Mouse (Mus musculus): ENCODE measurements at regions not wholly inside any gene's neighbourhood (a gene's known extent, or its start where the extent isn't known, plus 50 kb on each side); places are given as distances from the start of the nearest gene placed in this dataset.
A peak's percentile ranks its signal among the peaks of the same experiment; 100 is the strongest.

GRCm38 (mm10) chr14:120669665-120670064 is 191.4 kb downstream of the Rap2a start:
- DNase-seq, result no peak

- no peak for DNase-seq
Measured at GRCm38 (mm10) chr14:120675752-120676151, 197.5 kb downstream of the Rap2a start.

DNA sequence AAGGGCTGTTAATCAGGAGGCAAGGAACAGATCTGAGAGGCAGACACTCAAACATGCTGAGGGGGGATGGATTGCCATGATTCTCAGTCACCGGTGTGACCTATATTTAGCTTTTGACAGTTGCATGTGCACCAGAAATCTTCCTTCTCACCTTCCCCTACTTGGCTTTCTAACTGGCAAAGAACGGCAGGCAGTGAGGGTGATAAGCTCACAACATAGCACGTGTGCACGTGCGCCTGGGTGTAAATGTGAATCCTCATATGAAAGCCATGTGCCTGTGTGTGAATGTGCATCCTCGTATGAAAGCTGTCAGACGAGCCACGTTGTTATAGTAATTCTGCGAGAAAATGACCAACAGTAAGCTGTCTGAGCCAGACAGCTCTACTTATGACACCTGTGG is 200.3 kb downstream of the Rap2a start:
- no peak for DNase-seq

GRCm38 (mm10) chr14:120679072-120679471 is 200.8 kb downstream of the Rap2a start:
- no peak for DNase-seq

DNA sequence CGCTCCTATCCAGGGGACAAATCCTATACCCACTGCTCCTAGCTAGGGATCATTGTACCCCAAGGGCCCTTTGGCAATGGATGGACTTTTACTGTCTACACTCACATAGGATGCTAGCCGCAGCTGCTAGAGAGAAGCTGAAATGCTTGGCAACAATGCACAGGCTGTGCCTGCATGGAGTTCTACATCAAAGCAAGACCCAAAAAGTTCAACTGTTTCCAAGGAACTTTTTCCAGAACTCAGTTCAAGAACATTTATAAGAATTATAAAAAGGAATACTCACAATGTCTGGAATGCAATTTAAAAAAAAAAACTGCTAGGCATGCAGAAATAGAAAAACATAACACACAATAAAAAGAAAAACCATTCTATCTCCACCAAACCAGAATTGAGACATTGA is 202.0 kb downstream of the Rap2a start:
- no peak for DNase-seq

DNA sequence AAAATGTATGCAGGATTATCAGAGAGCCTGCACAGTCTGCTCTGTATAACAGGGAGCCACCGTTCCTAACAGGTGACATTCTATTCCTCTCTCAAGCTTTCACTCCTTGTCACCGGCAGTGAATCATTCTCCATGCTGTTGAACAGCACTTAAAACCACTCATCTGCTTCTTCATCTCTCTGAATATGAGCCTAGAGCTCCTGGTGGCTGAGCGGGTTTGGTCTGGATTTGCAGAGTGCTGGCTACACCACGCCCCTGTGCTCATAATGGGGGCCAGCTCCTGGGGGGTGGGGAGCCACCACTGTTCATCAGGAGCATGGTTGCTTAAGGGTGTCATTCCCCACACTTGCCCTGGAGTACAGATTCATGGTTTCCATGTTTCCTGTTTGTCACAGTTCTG is 207.0 kb downstream of the Rap2a start:
- no peak for DNase-seq

DNA sequence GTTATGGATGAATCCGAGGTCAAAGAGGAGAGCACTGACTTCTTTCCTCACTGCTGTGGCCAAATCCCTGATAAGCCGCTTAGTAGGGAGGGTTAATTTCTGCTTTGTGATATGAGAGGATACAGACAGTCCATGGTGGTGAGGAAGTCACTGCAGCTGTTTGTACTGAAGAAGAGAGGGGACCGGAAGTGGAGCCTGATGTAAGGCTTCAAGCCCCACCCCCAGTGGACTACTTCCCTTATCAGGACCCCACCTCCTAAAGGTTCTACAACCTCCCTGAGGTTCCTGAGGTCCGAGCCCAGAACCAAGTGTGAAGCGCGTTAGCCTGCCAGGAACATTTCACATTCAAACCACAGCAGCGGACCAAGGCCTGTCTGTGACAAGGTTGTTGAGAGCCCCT is 207.6 kb downstream of the Rap2a start:
- DNase-seq, result no peak

DNA sequence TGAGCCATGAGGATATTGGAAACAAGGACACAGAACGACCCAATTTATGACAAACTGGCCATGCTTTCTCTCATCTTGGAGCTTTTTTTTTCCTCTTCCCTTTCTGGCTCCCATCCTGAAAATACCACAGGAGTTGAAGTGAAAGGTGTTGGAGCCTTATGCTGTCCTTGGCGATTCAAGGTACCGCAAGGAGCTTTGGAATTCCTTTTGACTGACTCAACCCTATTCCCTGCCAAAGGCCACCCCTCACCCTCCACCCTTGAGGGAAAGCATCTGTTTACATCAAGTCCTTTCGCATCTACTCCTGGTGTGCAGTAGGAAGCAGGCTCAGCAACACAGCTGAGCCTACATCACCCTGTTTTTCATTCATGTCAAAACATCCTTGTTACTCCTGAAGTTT is 208.5 kb downstream of the Rap2a start:
- DNase-seq, result no peak

DNA sequence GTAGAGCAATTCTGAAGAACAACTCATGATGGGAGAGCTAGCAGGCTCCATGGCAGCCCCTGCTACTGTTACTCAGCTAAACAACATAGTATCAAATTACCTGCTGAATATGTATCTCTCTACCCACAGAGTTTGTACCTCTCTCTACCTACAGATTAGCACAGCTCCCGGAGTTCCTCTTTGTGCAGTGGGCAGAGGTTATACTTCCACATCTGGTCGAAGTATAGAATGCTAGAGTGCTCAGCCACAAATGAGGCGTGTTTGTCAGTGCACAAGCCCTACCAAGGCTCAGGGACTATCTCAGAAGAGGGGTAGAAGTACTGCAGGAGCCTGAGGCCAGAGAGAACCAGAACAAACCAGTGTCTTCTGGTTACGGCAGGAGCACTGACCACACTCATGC is 211.6 kb upstream of the Ipo5 start:
- no peak for DNase-seq

DNA sequence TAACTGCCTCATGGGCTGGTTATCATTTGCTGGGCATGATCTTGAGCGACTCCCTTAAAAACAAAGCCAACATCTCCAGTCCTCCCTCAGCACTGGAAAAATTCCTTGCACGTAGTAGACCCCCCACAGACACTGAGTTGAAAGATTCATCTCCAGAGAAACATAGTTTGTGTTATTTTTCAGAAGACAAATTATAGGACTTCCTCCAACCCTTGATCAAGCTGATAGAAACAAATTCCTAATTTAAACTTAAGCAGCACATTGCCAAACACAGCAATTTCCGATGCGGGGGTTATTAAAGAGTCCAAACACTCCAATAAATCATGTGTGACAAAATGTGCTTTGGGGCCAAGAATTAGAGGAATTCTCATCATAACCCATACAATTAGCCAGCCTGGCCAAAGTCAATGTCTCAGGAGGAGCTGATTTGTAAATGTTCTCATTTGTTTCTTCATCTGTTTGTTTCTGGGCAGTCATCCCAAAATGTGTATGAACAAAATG is 205.7 kb upstream of the Ipo5 start:
- DNase-seq, result peak; percentile 20

GRCm38 (mm10) chr14:120710782-120711181 is 200.2 kb upstream of the Ipo5 start:
- DNase-seq, result no peak

DNA sequence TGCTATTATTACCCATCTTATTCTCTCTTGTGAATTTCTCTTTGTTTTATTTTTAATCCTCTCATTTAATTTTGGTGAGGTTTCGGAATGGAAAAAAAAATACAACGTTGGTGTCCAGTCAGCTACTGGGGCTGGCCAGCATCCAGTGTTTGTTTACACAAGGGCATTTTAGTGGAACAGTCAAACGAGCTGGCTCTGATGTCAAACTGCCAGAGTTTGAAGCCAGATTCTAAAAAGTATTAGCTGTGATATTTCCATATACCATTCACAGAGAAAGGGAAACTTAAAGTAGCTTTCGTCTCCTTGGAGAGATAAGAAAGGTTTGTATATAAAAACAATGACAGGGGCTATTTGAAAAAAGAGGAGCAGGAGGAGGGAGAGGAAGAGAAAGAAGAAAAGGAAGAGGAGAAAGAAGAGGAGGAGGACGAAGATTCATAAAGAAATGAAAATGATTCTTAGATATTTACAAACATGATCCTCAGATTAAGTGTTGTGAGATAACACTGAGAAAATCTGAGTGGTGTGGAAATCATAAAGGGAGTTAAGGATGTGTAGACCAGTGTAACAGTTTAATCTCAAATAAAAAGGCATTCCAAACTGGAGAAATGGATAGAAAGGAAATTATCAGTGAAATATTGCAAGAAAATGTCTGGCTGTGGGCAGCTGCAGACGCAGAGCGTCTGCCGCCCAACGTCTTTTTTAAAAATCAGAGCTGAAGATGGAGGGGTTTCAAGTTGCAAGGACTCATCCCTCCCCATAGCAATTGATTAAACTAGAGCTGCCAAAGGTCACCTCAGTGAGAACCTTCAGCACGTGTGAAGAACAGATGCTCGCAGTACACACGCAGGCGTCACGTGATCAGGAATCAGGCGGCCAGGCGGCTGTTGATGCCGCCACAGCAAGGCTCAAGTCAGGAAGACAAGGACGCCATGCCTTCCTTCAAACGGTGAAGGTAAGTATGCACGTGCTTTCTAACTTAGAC is 190.3 kb upstream of the Ipo5 start:
- DNase-seq, result peak; percentile 74

DNA sequence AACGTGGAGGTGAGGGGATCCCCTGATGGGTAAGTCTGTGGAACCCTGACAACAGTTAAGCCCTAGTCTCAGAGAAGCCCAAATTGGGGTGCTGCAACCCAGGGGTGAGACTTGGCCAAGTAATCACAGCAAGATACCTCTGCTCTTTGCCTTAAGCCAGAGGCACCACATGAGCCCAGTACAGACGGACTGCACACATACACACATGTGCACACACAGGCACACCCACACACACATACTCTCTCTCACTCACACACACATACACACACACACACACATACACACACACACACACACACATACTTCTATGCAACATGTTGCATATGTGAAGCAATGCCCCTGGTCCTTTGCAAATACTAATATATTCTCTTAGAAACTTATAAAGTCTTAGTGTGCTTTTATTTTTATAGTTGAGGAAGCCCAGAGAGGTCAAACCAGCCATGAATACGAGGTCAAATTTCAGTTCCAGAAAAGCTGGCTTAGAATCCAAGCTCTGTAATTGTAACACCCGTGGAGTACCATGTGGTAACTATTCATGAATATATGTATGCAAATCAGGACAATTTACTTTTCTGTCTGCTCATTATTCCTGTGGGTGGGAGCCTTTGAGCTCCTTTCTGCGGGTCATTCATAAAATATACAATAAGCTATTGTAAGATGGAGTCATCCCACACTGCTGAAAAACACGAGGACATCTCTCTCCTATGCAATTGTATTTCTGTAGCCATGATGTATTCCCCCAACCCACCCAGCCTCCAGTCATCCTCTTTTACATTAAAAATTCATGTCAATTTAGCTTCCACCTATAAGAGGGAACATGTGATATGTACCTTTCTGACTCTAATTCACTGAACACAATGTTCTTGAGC is 189.2 kb upstream of the Ipo5 start:
- DNase-seq, result no peak

DNA sequence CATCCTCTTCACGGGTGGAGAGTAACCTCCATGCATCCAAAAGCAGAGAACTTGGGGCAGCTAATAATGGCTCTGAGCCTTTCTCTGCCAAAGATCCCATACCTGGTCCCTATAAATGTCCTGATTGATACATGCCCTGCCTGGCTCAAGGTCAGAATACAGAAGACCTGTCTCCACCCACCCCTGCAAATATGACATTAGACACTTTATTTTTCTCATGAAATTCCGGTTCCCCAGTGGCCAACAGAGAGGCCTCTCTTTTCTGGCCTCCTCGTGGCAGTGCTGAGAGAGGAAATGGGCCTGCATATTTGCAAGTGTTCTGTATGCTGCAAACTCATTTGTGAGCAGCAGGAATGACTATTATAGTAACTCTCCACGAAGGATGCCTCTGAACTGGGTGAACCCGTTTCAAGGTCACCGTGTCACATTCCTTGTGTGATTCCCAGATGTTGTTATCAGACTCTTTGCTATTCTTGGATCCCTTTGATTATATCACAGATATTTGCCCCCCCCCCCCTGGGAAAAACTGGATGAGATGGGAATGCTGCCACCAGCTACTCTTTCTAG is 188.4 kb upstream of the Ipo5 start:
- DNase-seq, result peak; percentile 20

DNA sequence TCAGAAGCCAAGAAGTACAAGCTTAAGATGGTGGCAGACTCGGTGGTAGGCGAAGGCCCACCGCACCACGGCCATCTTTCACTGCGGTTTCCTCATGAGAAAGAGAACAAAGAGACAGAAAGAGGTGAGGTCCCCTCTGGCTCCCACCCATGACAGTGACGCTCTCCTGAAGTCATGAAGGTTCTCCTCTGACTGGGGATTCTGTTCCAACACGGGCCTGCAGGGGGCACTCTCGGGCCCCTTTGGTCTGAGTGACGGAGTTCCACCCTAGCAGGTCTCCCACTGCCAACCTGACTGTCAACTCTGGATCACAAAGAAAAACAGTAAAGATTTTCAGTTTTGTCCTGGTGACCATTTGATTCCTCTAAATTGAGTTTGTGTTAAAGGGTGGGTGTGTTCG is 182.9 kb upstream of the Ipo5 start:
- no peak for DNase-seq

DNA sequence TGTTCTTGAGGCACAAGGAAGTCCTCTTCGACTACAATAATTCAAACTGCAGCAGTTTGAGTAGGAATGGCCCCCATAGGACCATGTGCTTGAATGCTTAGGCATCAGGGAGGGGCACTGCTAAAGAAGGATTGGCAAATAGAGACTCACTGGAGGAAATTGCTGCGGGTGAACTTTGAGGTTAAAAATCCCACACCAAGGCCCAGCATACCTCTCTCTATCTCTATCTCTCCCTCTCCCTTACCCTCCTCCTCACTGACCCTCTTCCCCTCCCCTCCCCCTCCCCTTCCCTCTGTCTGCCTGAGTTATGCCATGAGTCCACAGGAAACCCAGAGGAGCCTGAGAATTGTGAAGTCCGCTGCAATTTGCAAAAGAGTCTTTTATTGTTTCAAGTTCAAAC is 180.8 kb upstream of the Ipo5 start:
- no peak for DNase-seq

GRCm38 (mm10) chr14:120731679-120732281 is 179.2 kb upstream of the Ipo5 start:
- DNase-seq, result no peak

GRCm38 (mm10) chr14:120732400-120733138 is 178.5 kb upstream of the Ipo5 start:
- DNase-seq, result no peak

- DNase-seq, result no peak
Measured at GRCm38 (mm10) chr14:120741492-120742054, 169.5 kb upstream of the Ipo5 start.

- no peak for DNase-seq
Measured at GRCm38 (mm10) chr14:120754011-120754410, 157.0 kb upstream of the Ipo5 start.

DNA sequence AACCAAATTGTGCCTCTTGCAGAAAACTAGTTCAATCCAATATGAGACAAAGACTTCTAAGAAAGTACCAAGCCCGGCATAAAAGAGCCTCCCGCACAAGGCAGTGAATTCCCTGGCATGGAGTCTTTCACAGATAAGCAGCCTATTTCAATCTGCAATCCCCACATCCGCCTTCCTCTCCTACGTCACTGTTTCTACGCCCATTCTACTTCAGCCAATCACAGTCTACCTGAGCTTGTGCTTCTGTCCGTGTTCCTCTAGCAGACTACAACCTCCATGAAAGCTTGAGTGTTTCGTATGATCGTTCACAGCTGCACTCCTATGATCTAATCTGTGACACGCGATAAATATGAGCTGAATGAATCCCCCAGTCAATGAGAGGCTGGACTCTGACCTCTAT is 155.6 kb upstream of the Ipo5 start:
- peak; percentile 8 for DNase-seq

Data from lung, postnatal 14 days (tissue).